Mouse (Mus musculus) limb, embryonic 11.5 days (tissue): ENCODE data around the gene Ephx1. TPM values are rescaled to one million over a fixed set of nuclear protein-coding genes. Genes with fewer than 3 reads are reported as not detected.
"Not testable (repeated sequence)": the region's sequence is repeated elsewhere in the genome, so short reads cannot be mapped to it uniquely, and the experiment has no call there.

Source experiments
- ATAC-seq: fragments of 200-750 bp; cut with Nextera tagmentation; 2 replicates; pipeline ENCODE4 v1.8.0; 2017; ENCODE audit warnings: low read depth; ENCODE audit not compliant: insufficient number of reproducible peaks, low FRiP score, low TSS enrichment
- DNase-seq: peaks from one replicate; pipeline ENCODE4 v3.0.0-alpha.2; 2015; ENCODE audit warnings: low spot score
- H3K27ac ChIP-seq: fragments of 300-500 bp; sonication (generic); replicated peaks from 2 replicates; pipeline ENCODE4 v1.5.1; 2014; ENCODE audit warnings: low read depth, mild to moderate bottlenecking, low read length
- H3K27me3 ChIP-seq: fragments of 300-500 bp; sonication (generic); 2 replicates; pipeline ENCODE4 v1.6.1; 2014; ENCODE audit warnings: mild to moderate bottlenecking, low read length, mixed read lengths; ENCODE audit not compliant: control insufficient read depth, insufficient read depth
- H3K36me3 ChIP-seq: fragments of 300-500 bp; sonication (generic); 2 replicates; pipeline ENCODE4 v1.6.1; 2014; ENCODE audit warnings: mild to moderate bottlenecking, low read length, moderate library complexity, mixed read lengths; ENCODE audit not compliant: control insufficient read depth, insufficient read depth
- H3K4me1 ChIP-seq: fragments of 300-500 bp; sonication (generic); 2 replicates; pipeline ENCODE4 v1.6.1; 2014; ENCODE audit warnings: low read length, mixed read lengths; ENCODE audit not compliant: control insufficient read depth, insufficient read depth
- H3K4me2 ChIP-seq: fragments of 300-500 bp; sonication (generic); 2 replicates; pipeline ENCODE4 v1.6.1; 2014; ENCODE audit warnings: low read depth, mild to moderate bottlenecking, moderate library complexity; ENCODE audit not compliant: severe bottlenecking
- H3K4me3 ChIP-seq: fragments of 300-500 bp; sonication (generic); 2 replicates; pipeline ENCODE4 v1.5.1; 2014; ENCODE audit warnings: low read depth, low read length
- H3K9ac ChIP-seq: fragments of 300-500 bp; sonication (generic); 2 replicates; pipeline ENCODE4 v1.6.1; 2014; ENCODE audit warnings: mild to moderate bottlenecking, low read length
- H3K9me3 ChIP-seq: fragments of 300-500 bp; sonication (generic); 2 replicates; pipeline ENCODE4 v1.6.1; 2016; ENCODE audit warnings: low read length; ENCODE audit not compliant: control insufficient read depth
- WGBS: fragments of 180-500 bp; shearing (Covaris S2); extraction: QIAGEN DNeasy Blood & Tissue Kit; methylation state at CpG from one replicate; pipeline ENCODE4 v1.1.7; 2014; 5-methylcytosine and 5-hydroxymethylcytosine counted together
- polyA plus RNA-seq: library from polyadenylated mRNA; unstranded; fragments of >200 nt; fragmentation: Nextera tagmentation; extraction: Ambion mirVana; gene quantifications from 2 replicates; pipeline ENCODE4 v1.2.1, GENCODE M21; 2014

The Ephx1 gene
- polyA plus RNA-seq, 1 experiment from 2014 or later, result 1.7 TPM

- Histone ChIP-seq H3K9me3 (no peaks in the 10 kb centered on the region), H3K4me2 (no peak overlapping the region), H3K27me3 (no peaks in the 10 kb centered on the region), H3K27ac (no peak overlapping the region), H3K9ac (no peak overlapping the region), H3K36me3 (no peaks in the 10 kb centered on the region), H3K4me1 (no peaks in the 10 kb centered on the region), H3K4me3 (no peak overlapping the region)
- ATAC-seq, result no peak
- no peak for DNase-seq
These were observed 28.7 kb upstream of the Ephx1 start for GRCm38 (mm10) chr1:181049328-181049842.

GRCm38 (mm10) chr1:181047520-181047919 lies 26.8 kb upstream of the Ephx1 start:
- ATAC-seq, result no peak
- Histone ChIP-seq H3K27ac (no peak overlapping the region), H3K27me3 (no peaks in the 10 kb centered on the region), H3K9me3 (no peaks in the 10 kb centered on the region), H3K4me2 (no peak overlapping the region), H3K36me3 (no peaks in the 10 kb centered on the region), H3K9ac (no peak overlapping the region), H3K4me3 (no peak overlapping the region), H3K4me1 (no peaks in the 10 kb centered on the region)
- no peak for DNase-seq
- WGBS, result 62% methylated on average over 1 of the region's 1 CpGs

- no peak for ATAC-seq
- H3K9ac ChIP-seq, result no peak overlapping the region
- H3K4me3 ChIP-seq, result no peak overlapping the region
- H3K9me3 ChIP-seq, result no peaks in the 10 kb centered on the region
- no peak overlapping the region for H3K4me2 ChIP-seq
- H3K4me1 ChIP-seq, result no peaks in the 10 kb centered on the region
- no peaks in the 10 kb centered on the region for H3K27me3 ChIP-seq
- no peaks in the 10 kb centered on the region for H3K36me3 ChIP-seq
- peak; percentile 48 for DNase-seq
- WGBS, result 17% methylated on average over 4 of the region's 4 CpGs
- no peak overlapping the region for H3K27ac ChIP-seq
These were observed 18.9 kb upstream of the Ephx1 start for GRCm38 (mm10) chr1:181039652-181040051.

GRCm38 (mm10) chr1:181037623-181038022 lies 16.9 kb upstream of the Ephx1 start:
- DNase-seq, result no peak
- Histone ChIP-seq H3K4me1 (no peaks in the 10 kb centered on the region), H3K36me3 (no peaks in the 10 kb centered on the region), H3K27ac (no peak overlapping the region), H3K4me3 (no peak overlapping the region), H3K9ac (no peak overlapping the region), H3K9me3 (no peaks in the 10 kb centered on the region), H3K27me3 (no peaks in the 10 kb centered on the region), H3K4me2 (no peak overlapping the region)
- ATAC-seq, result no peak
- 74% methylated on average over 4 of the region's 4 CpGs for WGBS

GRCm38 (mm10) chr1:181035015-181035778 lies 14.5 kb upstream of the Ephx1 start:
- DNase-seq, H3K36me3 ChIP-seq, ATAC-seq, H3K4me2 ChIP-seq, H3K27me3 ChIP-seq, H3K4me1 ChIP-seq, H3K27ac ChIP-seq, H3K9me3 ChIP-seq, H3K4me3 ChIP-seq, H3K9ac ChIP-seq: not testable (repeated sequence)
- WGBS, result 85% methylated on average over 5 of the region's 5 CpGs

- Histone ChIP-seq H3K4me3 (no peak overlapping the region), H3K4me1 (no peaks in the 10 kb centered on the region)
- WGBS, result 21% methylated on average over 1 of the region's 1 CpGs
These were observed 1.6 kb upstream of the Ephx1 start for GRCm38 (mm10) chr1:181022265-181022664.

GRCm38 (mm10) chr1:181021488-181021865 lies 773 bp upstream of the Ephx1 start:
- Histone ChIP-seq H3K4me3 (no peak overlapping the region), H3K36me3 (no peaks in the 10 kb centered on the region), H3K27ac (no peak overlapping the region), H3K4me2 (no peak overlapping the region), H3K9me3 (no peaks in the 10 kb centered on the region), H3K9ac (no peak overlapping the region), H3K27me3 (no peaks in the 10 kb centered on the region), H3K4me1 (no peaks in the 10 kb centered on the region)
- DNase-seq (no peak), ATAC-seq (no peak)
- 73% methylated on average over 7 of the region's 7 CpGs for WGBS

More at GRCm38 (mm10) chr1:181022265-181022664, 1.6 kb upstream of the Ephx1 start:
- Histone ChIP-seq H3K9ac (no peak overlapping the region), H3K9me3 (no peaks in the 10 kb centered on the region), H3K27me3 (no peaks in the 10 kb centered on the region), H3K27ac (no peak overlapping the region), H3K4me2 (no peak overlapping the region), H3K36me3 (no peaks in the 10 kb centered on the region)
- DNase-seq, result peak; percentile 54
- no peak for ATAC-seq

GRCm38 (mm10) chr1:181017890-181018420 lies 2.7 kb downstream of the Ephx1 start:
- H3K36me3 ChIP-seq, result no peaks in the 10 kb centered on the region
- no peak for ATAC-seq
- H3K27me3 ChIP-seq, result no peaks in the 10 kb centered on the region
- no peak overlapping the region for H3K4me3 ChIP-seq
- H3K4me1 ChIP-seq, result no peaks in the 10 kb centered on the region
- H3K4me2 ChIP-seq, result peak overlapping the region; percentile 83; the same call in 1 of the 2 replicates
- H3K27ac ChIP-seq, result no peak overlapping the region
- H3K9ac ChIP-seq, result no peak overlapping the region
- 76% methylated on average over 13 of the region's 13 CpGs for WGBS
- no peaks in the 10 kb centered on the region for H3K9me3 ChIP-seq
- no peak for DNase-seq
